Mouse (Mus musculus) B cell, adult 2 months (primary cell): Measurements from ENCODE around the gene Col5a1.

Experiments used
- DNase-seq, 2 experiments: peaks; one replicate each; pipeline ENCODE4 v3.0.0; 2022

The Col5a1 gene

DNA sequence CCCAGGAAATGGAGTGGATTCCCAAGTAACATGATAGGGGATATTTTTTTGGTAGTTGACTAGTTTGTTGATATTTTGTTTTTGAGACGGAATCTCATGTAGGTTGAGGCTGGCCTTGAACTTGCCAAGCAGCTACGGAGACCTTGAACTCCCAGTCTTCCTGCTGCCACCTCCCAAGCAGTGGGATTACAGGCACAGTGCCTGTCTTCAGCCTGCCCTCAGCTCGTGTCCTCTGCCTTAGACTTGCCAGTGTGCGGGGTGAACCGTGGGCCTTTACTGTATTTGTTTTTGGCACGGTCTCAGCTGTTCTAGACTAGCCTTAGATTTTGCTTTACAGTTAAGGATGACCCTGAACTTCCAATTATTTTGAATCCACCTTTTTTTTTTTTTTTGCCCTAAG, 37.5 kb downstream of the Col5a1 start:
- no peak for DNase-seq

DNA sequence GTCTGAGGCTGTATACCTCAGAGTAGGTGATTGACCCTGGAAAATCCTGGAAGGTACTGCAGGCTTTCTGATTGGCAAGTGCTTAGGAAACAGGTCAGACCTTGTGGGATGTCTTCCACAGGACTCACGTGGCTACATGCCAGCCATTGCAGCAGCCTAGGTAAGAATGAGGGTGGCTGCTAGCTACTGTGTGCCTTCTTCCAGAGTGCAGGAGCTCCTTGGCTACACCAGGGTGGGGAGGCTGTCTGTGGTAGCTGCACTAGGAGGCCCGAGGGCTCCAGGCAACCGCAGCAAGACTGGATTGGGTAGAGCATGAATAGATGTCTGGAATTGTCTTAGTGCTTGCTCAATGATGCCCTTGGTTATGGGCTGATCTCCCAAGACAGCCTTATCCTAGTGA, 38.2 kb downstream of the Col5a1 start:
- no peak for DNase-seq

DNA sequence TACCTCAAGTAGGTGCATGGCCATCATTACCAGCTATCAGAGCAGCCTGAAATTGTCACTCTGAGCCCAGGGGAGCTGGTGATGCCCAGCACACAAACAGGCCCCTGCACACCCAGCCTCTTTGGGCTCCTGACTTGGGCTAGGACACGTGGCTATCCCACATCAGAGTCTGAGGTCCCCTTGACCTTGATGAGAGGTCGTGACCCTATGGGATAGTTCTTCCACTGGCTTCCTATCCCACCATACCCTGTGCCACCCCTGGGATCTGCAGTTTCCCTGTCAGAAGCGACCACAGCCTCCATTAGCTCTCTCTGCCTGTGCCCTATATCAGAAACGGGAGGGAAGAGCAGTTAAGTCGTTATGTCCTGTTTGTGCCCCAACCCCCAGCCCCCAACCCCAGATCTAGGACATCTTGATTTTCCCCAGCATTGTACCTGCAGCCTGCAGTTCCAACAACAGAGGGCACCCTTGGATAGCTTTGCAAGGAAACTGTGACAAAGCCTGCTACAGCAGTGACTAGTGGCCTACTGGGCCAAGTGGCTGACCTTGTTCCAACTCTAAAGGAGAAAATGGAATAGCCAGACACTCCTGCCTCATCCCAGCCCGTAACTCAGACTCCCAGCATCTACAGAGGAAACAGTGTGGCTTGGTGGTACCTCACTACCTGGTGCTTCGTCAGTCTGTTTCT, 40.4 kb downstream of the Col5a1 start:
- no peak for DNase-seq

DNA sequence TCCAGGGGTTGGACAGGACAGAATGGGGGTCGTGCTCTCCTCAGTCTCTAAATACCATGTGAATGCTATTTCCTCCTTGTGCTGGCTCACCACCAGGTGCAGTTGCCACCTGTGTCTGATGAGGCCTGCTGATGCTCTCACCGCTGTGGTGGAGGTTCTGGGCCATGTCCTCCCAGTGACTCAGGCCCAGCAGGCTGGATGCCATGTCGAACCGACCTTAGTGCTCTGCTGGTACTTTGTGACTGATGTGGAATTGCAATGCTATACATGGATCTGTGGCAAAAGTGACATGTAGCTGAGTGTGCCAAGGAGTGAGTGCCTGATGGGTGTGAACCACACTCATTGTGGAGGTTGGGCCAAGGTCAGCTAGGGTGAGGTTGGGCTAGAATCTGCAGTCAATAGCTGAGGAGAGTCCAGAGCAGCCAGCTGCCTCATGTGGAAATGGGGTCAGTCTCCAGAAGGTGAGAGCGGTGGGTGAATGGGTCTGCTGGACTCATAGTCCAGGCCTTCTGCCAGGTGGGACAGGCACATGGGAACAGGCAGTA, 44.3 kb downstream of the Col5a1 start:
- no peak for DNase-seq

DNA sequence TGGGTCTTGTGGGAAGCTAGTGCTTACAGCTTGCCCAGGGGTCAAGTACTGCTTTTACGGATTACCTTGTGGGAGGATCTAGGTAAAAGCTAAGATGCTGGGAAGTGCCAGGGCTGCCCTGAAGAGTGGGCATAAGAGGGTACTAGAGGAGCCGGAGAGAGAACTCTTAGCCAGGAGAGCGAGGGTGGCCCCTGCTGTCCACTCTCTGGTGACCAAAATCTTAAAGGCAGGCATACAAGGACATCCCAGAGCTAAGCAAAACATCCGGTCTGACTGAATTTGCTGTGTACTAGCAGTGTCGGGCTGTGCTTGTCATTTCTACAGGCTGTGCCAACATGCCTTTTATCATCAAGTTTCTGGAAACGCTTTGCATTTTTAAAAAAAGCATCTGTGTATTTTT, 44.9 kb downstream of the Col5a1 start:
- DNase-seq = no peak

DNA sequence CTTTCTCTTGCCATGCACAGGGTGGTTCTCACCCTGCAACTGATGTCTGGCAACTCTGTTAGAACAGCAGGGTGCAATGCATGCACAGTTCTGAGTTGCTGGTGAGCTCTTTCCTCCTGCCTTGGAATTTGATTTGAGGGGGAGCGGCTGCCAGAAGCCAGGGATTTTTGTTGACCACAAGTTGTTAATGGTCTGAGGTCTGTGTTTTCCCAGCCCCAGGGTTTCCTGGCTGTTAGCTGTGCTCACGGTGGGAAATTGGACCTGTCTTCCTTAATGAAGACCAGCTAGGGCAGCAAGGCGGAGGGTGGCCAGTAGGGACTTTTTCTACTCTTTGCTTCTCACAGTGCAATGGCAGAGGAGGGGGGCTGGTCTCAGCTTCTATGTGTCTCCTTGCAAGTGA, 45.7 kb downstream of the Col5a1 start:
- no peak for DNase-seq

DNA sequence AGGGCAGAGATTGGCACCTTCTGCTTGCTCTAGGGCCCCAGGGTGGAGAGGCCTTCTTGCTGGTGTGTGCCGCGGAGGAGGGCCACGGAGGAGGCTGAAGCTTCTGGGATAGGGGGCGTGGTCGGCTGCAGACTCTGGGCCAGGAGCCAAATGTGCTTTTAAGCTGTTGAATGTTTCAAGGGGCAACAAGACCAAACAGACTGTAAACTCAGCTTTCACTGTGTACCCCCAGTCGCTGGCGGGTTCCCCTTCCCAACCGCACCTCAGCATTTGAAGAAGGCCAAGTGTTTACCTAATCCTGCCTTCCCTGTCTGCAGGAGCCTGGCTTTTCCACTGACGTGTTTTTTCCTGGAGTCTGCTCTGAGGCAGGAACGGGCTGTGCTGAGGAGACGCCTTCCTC, 48.0 kb downstream of the Col5a1 start:
- no peak for DNase-seq

DNA sequence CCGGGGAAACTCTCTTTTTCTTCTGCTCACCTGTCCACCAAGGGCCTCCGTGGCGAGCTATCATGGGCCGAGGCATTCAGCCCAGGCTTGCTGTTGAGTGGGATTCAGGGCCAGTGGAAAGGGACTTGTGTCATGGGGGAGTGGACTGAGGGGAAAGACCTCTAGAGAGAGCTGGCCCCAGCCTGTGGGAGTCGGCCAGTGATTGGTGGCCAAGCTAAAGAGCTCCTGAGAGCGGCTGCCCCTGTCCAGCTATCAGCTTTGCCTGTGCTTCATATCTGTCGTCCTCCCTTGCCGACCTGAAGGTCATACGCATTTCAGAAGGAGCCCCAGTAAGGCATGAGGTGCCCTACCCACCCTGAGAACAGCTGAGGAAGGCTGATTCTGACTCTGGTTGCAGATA, 48.6 kb downstream of the Col5a1 start:
- DNase-seq = no peak

DNA sequence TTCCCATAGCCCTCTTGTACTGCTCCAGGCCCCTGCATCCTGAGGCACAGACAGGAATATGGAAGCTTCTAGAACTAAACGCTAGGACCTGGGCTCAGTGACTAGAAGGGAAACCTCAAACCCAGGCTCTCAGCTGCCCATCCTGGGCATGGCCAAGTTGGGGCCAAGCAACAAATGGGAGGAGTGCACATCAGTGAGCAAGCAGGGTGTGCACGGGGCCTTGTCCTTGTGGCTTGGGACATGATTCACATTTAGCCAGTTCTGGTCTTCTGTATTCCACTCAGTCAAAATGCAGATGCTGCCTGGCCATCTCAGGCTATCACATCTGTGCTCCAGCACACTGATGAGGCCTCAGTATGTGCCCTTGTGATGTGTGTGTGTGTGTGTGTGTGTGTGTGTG, 49.2 kb downstream of the Col5a1 start:
- DNase-seq = no peak

DNA sequence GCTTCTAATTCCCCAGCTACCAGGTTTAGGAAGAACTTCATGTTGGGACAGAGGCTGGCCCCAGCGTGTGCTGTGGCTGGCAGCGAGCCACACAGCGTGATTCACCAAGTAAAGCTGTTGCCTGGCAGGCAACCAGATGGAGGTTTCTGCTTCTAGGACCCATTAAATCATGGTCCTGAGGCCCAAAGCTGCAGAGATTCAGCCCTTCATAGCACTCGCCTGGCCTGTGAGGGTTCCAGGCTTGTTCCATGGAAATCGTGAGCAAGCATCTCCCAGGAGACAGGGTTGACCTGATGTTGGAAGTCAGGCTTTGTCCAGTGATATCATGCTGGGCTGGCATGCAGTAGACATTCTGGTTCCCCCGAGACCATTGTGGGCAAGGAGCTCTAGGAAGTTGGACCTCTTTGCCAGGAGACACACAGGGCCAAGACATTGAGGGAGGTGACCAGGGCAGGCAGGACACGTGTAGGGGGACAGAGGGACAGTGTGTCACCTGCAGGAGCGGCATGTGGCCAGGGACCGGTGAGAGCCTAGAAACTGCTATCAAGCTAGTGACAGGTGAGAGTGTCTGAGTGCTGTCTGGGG, 50.5 kb downstream of the Col5a1 start:
- DNase-seq = no peak

DNA sequence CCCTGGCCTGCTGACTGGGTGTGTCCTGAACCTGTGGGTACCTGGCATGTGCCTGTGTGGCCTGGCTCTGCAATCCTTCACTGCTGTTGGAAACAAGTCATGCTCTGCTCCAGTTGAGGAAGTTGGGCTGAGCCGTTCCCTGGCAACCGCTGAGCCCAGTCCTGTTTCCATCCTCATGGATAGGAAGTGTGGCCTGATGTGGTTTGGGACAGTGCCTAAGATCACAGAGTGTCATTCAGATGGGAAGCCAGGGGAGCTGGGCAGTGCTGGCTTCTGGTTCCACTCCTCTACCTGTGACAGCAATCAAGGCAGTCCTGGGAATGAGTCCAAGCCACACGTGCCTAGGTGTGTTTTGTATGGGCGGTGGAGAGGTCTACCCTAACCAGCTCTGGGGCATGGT, 53.2 kb downstream of the Col5a1 start:
- no peak for DNase-seq

DNA sequence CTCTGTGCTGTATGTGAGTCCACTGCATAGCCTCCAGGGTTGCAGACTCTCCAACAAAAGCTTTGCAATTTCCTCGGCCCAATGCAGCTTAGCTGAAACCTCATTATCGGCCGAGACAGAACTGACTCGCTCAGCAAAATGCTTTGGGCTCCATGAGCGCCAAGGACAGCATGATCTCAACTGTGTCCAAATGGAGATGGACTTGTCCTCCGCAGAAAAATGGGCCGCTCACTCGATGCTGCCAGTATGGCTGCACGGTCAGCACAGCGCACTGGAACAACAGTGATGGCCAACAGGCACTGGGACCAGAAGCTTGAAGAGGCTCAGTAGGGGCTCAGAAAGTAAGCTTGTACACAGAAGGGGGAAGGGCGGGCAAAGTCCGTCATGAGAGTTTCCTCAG, 53.9 kb downstream of the Col5a1 start:
- no peak for DNase-seq

DNA sequence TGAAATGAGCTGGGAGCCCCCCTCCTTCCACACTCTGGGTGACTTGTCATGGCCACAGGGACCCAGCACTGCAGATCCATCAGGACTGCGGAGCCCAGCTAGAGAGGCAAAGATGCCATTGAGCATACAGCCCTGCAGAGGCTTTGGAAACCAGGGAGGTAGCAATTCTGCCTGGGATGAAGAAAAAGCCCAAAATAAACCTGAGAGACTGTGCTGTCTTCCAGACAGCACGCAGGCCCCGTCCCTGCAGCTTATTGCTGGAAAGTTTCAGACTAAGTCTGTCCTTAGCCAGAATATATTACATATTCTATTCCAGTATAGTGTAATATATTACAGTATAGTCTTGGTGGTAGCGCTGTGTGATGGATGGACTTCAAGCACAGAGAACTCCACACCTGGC, 61.0 kb downstream of the Col5a1 start:
- no peak for DNase-seq

DNA sequence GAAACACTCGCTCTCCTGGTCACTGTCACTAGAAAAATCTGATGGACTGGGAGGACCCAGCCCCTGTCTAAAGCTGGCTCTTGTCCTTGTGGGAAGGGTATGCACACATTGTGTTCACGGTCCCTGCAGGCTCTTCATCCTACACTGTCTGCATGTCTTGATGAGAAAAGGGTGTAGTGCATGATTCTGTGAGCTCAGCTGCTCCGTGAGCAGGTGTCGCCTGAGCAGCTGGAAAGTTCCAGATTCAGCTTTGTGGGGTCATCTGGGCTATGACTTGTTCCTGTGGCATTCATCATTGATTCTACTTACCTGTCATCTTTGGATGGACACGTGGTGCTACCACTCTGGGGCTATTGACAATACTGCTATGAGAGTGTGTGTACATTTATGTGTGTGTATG, 61.7 kb downstream of the Col5a1 start:
- no peak for DNase-seq

DNA sequence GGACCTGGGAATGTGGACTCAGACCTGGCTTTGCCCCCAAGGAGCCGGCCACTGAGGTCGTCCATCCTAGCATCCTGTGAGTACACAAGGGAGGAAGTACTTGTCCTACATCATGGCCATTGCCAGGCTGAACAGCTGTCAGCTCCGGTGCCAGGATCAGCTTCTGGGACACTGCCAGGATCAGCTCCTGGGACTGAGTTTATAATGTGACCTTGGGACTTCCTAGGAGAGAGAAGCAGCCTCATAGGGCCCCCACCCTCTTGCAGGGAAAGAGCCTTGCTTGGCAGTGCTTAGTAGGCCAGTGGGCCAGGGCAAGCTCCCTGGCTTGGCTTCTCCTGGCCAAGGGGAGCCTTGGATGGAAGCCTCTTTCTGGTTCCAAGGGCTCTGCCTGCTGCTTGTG, 67.6 kb downstream of the Col5a1 start:
- no peak for DNase-seq

DNA sequence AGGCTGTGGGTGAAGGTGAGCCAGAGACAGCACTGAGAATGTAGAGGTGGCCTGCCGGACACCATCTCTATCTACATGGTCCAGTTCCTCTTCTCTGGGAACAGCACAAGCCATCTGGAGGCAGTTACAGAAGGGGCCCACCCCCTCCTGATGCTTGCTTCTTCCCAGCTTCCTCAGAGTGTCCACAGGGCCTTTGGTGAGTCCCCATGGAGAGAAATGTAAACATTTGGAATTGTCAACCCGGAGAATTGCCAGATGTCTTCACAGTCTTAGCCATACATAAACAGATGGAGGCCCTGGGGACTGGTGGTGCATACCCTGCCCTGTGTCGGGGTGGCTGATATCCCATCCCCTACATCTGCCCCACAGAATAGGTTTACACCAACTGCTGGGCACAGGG, 68.7 kb downstream of the Col5a1 start:
- DNase-seq = no peak

DNA sequence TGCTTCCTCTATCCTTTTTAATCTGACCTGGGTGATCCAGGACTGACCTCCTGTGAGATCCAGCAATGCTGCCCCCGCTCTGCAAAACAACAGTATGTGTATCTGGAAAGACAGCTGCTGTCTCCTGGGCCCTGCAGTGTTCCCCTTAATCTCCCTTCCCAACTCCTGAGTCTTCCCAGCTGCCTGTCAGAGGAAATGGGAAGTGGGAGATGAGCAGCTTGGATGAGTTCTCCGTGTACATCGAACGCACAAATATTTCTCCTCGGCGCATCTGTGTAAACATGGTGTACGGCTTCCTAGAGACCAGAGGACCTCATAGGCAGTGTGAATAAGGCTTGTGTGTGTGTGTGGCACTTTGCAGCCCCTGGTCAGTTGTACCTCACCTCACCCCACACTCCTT, 70.5 kb downstream of the Col5a1 start:
- DNase-seq = no peak

DNA sequence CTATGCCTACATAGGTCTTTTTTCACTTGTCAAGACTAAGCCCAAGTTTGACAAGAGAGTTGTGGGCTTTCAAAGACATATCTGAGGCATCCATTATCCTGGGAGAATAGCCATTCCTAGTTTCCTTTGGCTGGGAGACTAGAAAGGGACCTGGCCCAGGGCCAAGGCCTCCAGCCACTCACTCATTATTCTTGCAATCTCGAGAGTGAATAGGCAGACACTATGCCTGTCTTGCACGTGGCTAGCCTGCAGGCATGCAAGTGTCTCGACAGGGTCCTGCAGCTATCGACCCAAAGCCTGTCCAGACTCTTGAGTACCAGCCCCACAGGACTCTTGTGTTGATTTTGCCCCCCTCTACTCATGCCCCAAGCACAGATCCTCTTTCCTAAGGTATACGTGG, 71.0 kb downstream of the Col5a1 start:
- DNase-seq = no peak

DNA sequence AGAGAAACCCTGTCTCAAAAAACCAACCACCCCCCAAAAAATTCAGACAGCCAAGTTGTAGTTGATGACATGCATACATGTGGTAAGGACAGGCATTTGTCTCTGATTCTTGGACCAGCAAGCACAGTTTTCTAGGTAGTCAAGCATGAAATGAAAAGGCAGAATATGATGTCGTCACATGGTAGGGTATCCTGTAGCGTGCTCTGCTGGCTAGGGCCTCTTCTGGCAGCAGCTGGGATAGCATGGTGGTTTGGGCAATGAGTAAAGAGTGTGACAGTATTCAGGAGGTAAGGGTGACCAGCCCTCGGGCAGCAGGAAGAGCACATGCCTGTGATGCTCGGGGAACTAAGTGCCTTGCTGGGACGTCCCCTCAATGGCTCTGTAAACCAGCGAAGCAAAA, 73.0 kb downstream of the Col5a1 start:
- DNase-seq = no peak

DNA sequence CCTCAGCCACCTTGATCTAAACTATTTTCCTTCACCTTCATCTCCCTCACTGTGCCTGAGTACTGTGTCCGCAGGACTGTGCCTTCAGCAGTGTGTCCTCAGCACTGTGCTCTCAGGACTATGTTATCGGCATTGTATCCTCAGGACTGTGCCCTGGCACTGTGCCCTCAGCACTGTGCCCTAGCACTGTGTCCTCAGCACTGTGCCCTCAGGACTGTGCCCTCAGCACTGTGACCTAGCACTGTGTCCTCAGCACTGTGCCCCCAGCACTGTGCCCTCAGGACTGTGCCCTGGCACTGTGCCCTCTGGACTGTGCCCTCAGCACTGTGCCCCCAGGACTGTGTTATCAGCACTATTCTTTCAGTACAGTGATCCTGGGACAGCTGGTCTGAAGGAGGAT, 75.0 kb downstream of the Col5a1 start:
- no peak for DNase-seq

DNA sequence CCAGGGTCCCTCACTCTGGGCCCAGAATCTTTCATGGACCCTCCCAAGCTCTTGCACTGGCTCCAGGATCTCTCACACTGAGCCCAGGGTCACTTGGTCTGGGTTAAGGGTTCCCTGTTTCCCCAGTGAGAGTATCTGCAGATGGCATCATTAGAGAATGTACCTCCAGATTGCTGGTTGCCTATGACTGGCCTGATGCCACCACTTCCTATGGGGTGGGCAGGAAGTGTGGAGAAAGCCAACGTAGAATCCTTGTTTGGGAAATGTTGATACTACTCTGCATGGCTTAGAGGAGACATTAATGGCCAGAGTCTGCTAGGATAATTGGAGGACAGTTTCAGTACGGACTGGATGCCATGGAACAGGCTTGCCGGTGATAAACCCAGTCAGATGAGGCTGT, 76.2 kb downstream of the Col5a1 start:
- DNase-seq = no peak

DNA sequence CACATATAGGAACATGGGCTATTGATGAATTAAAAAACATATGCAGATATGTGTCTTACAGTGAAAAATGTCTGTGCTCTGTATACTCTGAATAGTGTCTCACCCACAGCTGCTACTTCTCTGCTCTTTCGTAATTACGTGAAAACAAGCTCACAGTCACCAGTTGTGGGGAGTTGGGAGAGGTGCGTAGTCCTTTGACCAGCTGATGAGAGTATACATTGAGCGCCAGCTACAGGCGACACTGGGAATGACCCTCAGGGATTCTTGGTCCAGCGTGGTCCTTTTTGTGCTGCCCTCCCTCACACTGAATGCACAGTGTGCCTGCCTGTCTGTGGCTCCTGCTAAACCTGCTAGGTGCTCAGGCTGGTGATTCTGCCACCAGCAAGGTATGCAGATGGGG, 82.9 kb downstream of the Col5a1 start:
- no peak for DNase-seq

DNA sequence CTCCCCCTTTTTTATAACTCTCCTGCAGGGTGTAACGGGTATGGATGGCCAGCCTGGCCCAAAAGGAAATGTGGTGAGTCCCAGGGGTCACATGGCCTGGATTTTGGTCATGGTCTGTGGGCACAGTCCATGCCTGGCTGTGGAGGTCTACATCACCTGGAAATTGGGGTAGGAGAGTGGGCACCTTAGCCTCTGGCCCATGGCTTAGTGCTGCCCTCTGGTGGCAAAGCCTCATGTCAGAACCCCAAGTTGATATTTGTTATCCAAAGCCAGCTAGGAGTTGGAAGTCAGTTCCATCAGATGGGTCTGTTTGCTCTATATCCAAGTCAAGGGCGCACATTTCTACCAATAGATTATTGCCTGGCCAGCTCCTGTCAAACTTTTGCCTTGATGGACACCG, 87.6 kb downstream of the Col5a1 start:
- DNase-seq = peak; percentile 31 to 40

DNA sequence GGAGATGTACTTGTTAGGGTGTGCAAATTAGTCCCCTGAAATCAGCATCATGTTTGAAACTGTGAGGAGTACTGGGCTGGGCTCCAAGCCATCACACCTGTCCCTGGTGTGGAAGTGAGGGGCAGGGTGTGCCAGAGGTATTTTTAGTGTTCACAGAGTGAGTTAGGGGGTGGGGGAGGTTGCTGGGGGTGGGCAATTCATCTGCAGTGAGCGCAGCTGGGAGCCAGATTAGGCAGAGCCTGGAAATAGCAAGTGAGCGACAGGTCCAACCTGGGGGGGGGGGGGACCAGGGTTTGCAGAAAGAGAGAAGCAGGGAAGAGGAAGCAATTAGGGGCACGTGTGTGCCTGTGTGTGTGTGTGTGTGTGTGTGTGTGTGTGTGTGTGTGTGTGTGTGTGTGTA, 89.6 kb downstream of the Col5a1 start:
- DNase-seq = no peak

DNA sequence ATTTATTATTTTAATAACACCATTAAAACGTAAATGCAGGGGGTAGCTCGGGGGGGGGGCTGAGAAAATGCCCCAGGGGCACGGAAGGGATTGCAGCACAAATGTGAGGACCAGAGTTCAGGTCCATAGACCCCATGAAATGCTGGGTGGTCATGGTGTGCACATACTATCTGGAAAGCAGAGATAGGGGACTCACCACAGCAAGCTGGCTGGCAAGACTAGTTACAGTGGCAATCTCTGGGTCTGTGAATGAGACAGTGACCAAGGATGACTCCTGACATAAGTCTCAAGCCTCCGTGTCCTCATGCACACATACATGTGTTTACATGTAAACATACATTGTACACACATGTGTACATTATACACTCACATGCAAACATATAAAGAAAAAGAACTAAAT, 90.3 kb downstream of the Col5a1 start:
- DNase-seq = no peak
